Mouse (Mus musculus) gastrocnemius, postnatal 14 days (tissue): ENCODE data around the gene Mpz. TPM values are rescaled to one million over a fixed set of nuclear protein-coding genes. Genes with fewer than 3 reads are reported as not detected.
"Not testable (repeated sequence)": the region's sequence is repeated elsewhere in the genome, so short reads cannot be mapped to it uniquely, and the experiment has no call there.

Experiments
- DNase-seq: peaks from one replicate; pipeline ENCODE4 v3.0.0; 2021; ENCODE audit warnings: mixed read lengths
- intact Hi-C: fragments of 180-260 bp; cut with DNase I; formaldehyde crosslinking; loops from one replicate; pipeline ENCODE4 v1.15.1; 2025; ENCODE audit warnings: low total_unique reads
- total RNA-seq, 2 experiments: library from RNA; stranded (reverse); gene quantifications; 2 replicates each; pipeline ENCODE4 v1.2.3; 2021

Gene Mpz
- total RNA-seq, 2 experiments from 2014 or later: 117 to 734 TPM

DNA sequence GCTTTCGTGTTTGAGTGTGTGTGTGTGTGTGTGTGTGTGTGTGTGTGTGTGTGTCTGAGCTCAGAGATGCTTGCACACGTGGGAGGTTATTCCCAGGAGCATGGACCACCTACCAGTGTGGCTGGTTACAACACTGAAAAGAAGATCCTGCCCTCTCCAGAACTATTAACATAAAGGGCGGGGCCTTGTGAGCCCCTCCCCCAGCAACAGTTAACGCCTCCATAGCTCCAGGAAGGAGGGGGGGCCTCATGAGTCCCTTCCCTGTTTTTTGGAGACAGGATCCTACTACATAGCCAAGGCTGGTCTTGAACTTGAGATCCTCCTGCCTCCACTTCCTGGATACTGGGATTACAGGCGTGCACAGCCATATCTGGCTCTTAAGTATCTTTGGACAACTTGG, 28.7 kb upstream of the Mpz start:
- DNase-seq: no peak
- intact Hi-C loops: no loop called here

DNA sequence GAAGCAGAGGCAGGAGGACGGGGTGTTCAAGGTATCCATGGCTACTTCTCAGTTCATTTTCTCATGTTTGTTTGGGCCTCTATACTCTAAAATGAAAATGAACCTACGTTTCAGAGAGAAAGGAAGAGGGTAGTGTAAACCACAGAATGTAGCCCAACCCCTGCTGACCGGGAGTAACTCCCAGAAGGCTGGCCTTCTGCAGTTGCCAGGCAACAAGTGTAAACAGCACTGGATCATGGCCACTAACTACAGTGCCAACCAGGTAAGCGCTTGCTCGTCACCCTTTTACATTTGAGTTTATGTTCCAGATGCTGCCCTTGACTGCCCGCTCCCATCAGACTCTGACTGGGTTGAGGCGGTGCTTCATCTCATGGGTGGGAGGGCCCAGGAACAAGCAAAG, 27.6 kb upstream of the Mpz start:
- no peak for DNase-seq
- intact Hi-C loops: no loop called here

DNA sequence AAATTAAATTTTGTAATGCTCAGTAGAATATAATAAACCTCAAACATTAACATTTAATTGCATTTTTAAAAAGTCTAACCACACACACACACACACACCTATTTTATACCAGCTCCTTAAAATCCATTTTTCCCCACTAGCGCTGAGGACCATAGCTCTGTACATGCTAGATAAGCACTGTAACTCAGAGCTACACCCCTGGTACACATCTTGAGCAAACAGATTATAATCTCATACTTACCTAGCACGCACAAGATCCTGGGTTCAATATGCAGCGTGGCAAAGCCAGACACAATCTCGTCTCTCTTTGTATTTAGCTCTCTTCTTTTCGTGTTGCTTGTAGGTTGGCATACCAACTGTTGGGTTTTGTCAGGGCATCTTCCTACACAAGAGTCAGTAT, 26.1 kb upstream of the Mpz start:
- intact Hi-C loops: no loop called here
- no peak for DNase-seq

DNA sequence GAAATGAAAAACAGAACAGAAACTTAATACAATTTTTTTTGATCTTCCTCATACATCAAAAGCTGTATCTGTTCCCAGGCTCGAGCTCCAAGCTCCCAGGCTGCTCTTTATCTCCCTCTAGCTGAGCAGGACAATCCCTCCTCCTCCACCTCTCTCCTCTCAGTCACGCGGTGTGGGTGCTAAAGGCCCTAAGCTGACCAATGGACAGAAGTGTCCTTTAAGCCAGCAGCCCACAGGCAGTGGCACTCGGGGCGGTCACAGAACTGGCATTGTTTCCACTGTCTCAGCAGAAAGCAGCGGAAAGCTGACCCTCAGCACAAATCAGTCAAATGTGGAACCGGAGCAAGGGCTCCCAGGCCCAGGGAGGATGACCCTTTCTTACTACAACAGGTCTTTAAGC, 21.3 kb upstream of the Mpz start:
- intact Hi-C loops: no loop called here
- DNase-seq: peak; percentile 42

DNA sequence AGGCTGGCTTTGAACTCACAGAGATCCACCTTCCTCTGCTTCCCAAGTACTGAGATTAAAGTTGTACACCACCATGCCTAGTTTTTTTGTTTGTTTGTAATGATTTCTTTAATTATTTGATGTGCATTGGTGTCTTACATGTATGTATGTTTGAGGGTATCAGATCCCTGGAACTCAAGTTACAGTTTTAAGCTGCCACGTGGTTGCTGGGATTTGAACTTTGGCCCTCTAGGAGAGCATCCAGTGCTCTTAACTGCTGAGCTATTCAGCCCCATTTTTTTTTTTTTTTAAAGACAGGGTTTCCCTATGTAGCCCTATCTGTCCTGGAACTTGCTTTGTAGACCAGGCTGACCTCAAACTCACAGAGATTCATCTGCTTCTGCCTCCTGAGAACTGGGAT, 19.5 kb upstream of the Mpz start:
- DNase-seq: no peak
- intact Hi-C loops: no loop called here

DNA sequence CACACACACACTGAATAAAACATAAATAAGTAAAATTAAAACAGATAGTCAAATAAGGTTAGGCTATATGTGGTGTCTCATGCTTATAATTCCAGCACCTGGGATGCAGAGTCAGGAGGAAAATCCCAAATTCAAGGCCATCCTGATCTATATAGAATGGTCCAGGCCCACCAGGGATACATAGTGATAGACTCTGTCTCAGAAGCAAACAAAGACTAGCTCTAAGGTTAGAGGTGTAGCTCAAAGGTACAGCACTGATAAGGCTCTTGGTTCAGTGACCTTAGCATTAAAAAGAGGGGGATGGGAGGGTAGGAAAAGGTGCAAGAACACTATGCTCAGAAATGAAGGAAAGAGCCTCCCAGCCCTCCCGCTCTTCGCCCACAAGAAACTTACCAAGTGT, 14.9 kb upstream of the Mpz start:
- no peak for DNase-seq
- intact Hi-C loops: no loop called here

DNA sequence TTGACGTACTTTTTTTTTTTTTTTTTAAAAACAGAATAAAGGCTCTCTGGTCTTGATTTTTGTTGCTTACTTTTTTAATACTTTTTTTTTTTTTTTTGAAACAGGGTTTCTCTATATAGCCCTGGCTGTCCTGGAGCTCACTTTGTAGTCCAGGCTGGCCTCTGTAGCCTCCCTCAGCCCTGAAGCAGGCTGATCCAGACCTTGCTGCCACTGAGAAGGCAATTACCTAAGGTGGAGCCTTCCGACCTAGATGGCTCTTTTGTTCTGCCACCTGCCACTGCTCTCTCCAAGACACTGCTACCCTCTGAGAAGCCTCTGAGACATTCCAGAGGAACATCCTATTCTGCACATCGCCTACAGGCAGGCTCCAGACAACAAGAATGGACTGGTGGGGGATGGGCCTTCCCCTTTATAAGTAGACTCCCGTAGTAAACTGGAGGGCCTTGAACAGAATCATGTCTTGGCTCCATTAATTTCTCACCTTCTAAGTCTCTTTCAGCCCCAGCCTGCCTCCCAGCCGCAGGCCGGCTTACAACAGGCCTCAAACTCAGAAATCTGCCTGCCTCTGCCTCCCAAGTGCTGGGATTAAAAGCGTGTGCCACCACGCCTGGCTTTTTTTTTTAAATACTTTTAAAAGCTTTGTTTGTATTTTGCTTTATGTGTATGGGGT, 12.9 kb upstream of the Mpz start:
- intact Hi-C loops: not testable (repeated sequence)

DNA sequence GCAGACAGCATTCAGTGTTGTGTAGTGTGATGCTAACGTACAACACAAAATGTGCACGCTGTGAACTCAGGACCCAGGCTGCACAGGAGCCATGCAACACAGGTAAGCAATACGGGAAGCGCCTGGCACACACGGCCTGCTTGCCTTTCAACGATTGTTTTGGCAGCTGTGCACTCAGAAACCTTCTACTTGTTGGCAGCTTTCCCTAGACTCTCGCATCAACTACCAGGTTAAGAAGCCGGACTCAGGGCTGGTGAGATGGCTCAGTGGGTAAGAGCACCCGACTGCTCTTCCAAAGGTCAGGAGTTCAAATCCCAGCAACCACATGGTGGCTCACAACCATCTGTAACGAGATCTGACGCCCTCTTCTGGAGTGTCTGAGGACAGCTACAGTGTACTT, 7.5 kb upstream of the Mpz start:
- DNase-seq, intact Hi-C loops: not testable (repeated sequence)

More for the DNA sequence above, 12.9 kb upstream of the Mpz start:
- DNase-seq: not testable (repeated sequence)

DNA sequence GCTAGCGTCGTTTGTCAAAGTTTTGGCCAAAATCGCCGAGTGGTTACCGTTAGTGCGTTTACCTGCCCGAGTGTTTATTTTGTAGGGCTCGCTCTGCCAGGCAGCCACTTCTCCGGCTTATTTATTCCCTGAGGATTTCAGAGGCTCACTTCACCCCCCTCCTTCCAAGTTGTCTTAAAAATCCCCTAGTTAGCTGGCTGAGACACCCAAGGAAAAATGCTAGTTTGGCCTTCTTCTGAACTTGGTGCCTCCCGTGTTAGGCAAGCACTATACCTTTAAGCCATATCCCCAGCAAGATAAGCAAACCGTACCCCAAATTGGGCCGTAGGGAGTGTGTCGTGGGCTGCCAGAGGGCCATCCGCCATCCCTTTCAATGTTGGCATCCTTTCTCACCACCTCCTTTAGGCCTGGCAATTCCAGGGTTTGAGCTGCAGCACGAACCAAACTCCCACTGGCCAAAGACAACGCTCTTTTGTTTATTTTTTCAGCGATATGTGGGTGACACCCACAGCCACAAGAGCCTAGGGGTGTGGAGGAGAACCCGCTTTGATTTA, 404 bp downstream of the Mpz start:
- no peak for DNase-seq
- intact Hi-C loops: no loop called here

DNA sequence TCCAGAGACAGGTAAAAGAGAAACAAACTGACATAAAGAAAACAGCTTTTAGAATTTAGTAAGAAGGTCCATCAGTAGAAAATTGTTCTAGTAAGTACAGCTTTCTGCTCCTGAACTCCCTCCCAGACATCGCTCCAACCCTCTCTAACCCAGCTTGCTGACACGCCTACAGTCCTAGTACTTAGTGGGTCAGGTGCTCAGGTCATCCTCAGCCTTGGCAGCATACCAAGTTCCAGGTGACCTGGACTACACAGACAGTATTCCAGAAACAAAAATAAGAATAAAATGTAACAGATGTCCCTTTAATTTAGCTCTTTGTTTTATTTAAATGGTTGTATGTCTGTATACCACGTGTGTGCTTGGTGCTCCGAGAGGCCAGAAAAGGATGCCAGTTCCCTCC, 1.5 kb downstream of the Mpz start:
- intact Hi-C loops: no loop called here
- no peak for DNase-seq

DNA sequence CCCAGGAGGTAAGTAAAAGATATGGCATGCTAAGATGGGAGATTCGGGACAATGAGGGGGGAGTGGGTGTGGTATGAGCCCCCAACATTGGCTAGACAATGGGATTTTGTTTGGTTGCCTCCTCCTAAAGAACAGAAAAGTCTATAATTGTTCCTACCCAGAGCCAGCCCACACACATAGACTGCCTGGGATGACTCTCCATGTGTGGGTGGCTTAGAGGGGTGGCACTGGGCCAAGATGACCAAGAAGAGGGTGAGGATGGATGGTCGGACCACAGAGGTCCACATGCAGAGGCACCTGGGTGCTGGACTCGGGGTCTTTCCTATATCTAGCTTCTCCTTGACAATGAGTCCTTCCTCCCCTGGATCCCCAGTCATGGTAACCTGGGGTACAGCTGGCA, 6.1 kb downstream of the Mpz start:
- intact Hi-C loops: no loop called here
- DNase-seq: no peak

DNA sequence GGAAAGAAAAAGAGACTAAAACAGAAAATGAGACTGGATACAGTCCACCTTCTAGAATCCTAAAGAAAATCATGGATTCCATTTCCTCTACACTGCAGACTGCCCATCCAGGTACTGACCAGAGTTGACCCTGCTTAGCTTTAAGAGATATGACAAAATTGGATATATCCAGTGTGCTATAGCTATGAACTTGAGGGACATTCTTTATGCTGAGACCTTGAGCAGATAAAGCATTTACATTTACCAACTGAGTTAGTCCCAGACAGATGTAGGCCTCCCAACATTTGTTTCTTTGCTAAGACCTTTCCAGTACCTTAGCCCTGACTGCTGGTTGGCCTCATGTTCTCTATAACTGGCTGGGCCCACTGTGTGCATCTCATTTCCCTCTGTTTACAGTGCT, 7.5 kb downstream of the Mpz start:
- intact Hi-C loops: no loop called here
- no peak for DNase-seq

DNA sequence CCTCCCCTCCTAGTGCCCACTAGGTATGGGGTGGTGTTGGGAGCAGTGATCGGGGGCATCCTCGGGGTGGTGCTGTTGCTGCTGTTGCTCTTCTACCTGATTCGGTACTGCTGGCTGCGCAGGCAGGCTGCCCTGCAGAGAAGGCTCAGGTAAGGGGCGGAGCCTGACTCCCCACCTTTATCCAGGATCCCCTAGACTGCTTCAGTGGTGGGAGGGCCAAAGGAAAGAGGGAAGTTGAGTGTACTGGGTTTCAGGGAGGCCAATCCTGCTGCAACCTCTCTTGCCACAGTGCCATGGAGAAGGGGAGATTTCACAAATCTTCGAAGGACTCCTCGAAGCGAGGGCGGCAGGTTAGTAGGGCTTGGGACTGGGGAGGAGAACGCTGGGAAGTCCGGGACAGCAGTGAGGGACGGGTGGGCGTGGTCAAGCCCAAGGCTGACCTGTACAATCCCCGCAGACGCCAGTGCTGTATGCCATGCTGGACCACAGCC, 9.0 kb downstream of the Mpz start:
- intact Hi-C loops: no loop called here
- DNase-seq: no peak

DNA sequence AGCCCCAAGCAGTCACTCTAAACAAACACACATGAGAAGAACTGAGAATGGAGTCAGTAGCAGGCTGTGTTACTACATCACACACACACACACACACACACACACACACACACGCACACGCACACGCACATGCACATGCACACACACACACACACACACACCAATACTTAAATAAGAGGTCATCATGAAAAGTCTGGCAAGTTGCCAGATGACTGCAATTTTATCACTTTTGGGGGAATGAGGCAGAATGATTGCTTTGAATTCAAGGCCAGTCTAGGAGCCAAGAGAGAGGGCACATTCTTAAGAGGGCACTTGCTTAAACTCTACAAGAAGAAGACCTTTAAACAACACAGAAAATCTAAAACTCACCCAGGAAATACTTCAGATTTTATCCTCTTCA, 12.0 kb downstream of the Mpz start:
- intact Hi-C loops: loop anchor here (5.0 kb wide), 1 partner anchor 55 kb away; no protein-coding TSS in a partner anchor
- no peak for DNase-seq

DNA sequence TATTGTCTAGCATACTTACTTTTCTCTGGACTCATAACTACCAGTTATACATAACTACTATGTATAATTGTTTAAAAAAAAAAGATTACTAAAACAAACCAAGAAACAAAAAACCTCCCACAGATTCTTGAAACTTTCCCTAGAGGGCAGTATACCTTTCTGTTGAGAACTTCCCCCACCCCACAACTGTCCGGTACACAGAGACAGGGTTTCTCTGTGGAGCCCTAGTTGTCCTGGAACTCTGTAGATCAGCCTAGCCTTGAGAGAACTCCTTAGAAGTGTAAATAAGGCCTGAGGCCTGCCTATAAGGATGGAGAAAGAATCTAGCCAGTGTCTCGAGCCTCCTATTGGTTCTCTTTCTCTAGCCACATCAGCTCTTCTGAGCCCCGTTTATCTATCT, 13.7 kb downstream of the Mpz start:
- intact Hi-C loops: loop anchor here (5.0 kb wide), 1 partner anchor 53 kb away; no protein-coding TSS in a partner anchor
- no peak for DNase-seq

DNA sequence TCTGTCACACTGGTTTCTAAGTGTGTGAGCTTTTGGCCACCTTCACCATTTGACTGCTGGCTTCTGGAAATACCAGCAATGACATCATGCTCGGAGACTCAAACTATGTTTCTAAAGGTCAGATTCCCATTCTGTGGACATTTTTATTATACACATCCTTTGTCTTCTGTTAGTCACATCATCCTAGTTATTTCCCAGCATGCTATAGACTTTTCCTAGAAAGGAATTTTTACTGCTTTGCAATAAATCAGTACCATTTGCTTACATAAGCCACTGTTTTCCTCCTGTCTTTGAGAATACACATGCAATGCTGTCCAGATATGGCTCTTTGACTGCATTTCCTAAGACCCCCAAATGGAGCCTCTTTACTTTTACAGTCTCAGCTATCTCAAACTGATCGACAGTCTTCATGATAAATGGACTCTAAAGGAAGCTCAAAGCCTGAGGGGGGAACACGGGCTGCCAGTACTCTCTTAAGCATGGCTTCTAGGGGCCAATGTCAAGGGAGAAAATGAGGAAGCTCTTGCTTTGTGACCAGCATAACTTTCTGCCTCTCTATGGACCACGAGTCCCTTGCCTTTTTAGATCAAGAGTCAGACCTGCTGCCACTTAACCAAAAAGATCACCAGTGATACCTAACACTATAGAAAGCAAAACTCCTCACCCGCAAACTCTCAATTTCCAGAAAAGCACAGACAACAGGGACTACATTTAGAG, 15.3 kb downstream of the Mpz start:
- intact Hi-C loops: no loop called here
- DNase-seq: no peak

DNA sequence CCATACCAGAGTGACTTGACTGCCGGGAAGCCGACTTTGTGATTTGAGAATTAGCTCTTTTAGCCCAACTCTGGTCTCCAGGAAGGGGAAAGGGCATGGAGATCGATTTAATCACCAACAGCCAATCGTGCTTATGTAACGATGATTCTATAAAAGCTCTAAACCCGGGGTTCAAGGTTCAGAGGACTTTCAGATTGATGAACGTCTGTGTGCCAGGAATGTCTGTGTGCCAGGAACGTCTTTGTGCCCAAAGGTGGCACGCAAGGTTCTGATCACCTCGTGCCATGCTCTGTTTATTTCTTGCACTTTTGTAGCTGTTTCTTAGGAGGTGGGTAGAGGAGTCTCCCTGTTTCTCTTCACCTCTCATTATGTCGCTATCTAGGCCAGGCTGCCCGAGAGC, 18.4 kb downstream of the Mpz start:
- intact Hi-C loops: no loop called here
- no peak for DNase-seq

DNA sequence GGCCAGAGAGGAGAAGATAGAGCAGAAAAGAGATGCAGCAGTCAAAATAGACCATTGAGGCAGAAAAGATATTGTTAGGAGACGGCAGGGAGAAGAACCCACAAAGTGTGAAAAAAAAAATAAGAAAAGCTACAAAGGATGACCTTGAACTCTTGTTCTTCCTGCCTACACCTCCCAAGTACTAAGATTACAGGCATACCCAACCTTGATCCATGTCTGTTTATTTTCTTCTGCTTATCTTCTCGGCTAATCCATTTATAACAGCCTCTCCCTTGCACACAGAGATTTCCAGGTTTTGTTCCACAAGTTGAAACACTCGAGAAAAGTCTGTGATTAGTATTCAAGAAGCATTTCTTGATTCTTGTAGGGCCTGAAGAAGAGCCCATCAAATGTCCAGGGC, 19.4 kb downstream of the Mpz start:
- intact Hi-C loops: no loop called here
- DNase-seq: no peak

DNA sequence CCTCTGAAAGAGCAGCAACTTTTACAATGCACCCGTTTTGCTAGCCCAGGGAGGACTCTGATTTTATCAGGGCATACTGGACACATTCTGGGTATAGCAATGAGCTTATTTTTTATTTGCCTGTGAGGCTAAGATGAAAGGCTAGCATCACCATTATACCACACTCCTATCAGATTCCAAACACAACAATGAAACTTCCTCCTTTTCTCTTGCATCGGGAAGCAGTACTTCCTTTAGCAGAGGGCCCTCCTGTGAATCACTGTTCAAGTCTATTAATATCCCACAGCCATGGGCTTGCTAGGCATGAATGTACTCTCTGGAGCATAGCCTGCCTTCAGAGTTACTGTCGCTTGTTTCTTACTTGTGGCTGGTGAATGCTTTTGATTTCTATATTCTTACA, 20.6 kb downstream of the Mpz start:
- intact Hi-C loops: no loop called here
- DNase-seq: no peak

DNA sequence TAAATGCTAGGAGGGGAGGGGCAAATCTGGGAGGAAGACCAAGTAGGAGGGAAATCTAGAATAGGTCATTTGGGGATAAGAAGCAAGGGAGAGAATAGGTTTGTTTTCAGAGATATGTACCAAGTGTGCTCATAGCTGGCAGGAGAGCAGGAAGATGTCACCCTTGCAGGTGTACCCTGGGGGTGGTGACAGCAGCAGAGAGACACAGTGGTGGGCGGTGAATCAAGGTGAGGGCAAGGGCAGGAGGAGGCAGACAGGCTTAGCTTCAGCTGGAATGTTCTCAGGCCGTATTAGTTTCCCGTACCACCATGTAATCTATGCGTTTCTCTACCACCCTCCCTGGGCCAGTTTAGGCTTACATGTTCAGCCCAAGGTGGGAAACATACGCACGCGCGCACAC, 22.3 kb downstream of the Mpz start:
- DNase-seq: no peak
- intact Hi-C loops: no loop called here
